Mouse (Mus musculus) cortical plate, adult 2 months (tissue): ENCODE results near the gene Ddr2.

Experiments
- CTCF ChIP-seq: fragments of 200-500 bp; IDR thresholded peaks from 2 replicates; pipeline ENCODE4 v1.5.1; 2011; ENCODE audit warnings: mild to moderate bottlenecking, control low read depth, low read length; ENCODE audit not compliant: insufficient read depth; ENCODE audit errors: extremely low read depth
- POLR2A ChIP-seq: fragments of 200-500 bp; IDR thresholded peaks from 2 replicates; pipeline ENCODE4 v1.6.1; 2011; ENCODE audit warnings: mild to moderate bottlenecking, low read length, control low read depth; ENCODE audit not compliant: insufficient read depth; ENCODE audit errors: extremely low read depth

GRCm38 (mm10) chr1:170065009-170065408, 45.6 kb downstream of the Ddr2 start:
- no peak for TF ChIP-seq CTCF
- no peak for TF ChIP-seq POLR2A
